ENCODE assay signal across 10 mouse cellular contexts in genomic region chr3:109368383-109369289, GRCm38 (mm10). TPM values are rescaled to one million over a fixed set of nuclear protein-coding genes. Genes with fewer than 3 reads are reported as not detected.
DNase-seq lines count a peak whose midpoint lies in the region; ATAC-seq and TF ChIP-seq lines count a peak whose summit lies in the region.
"Had no signal": no experiment of that assay in that cellular context is flagged by ENCODE, and none has a peak within 500 bp of the region (broad histone marks: within the 10 kb centered on the region; RNA-seq: fewer than 3 reads in every experiment).

No protein-coding gene starts in this region.

- peak overlapping the region; percentile 50; the same call in 1 of the 2 replicates for H3K27ac ChIP-seq in heart, embryonic 10.5 days
- no peak overlapping the region for H3K27ac ChIP-seq in heart, adult 2 months
- H3K27ac ChIP-seq: neural tube, embryonic 15.5 days had no signal

- H3K79me2 ChIP-seq in heart, adult 2 months (replicated peaks; ENCODE audit: control insufficient read depth, insufficient read depth, low read length) = no peaks in the 10 kb centered on the region

- H3K9ac ChIP-seq in heart, adult 2 months (ENCODE audit: low read depth, low read length) = no peak overlapping the region
- H3K9ac ChIP-seq: liver, postnatal 0 days; neural tube, embryonic 15.5 days had no signal

- no peak for TF ChIP-seq CTCF in heart, adult 2 months (IDR thresholded peaks at IDR 0.05)

- H3K4me3 ChIP-seq in heart, embryonic 10.5 days = no peak overlapping the region
- no peak overlapping the region for H3K4me3 ChIP-seq in heart, adult 2 months
- H3K4me3 ChIP-seq: neural tube, embryonic 15.5 days had no signal

- no peak for TF ChIP-seq POLR2A in heart, adult 2 months (IDR thresholded peaks at IDR 0.05; ENCODE audit: insufficient read depth, low read depth, low read length)

- H3K27me3 ChIP-seq in heart, embryonic 10.5 days (ENCODE audit: insufficient read depth, poor library complexity, severe bottlenecking) = no peaks in the 10 kb centered on the region
- no peaks in the 10 kb centered on the region for H3K27me3 ChIP-seq in heart, adult 2 months (ENCODE audit: control insufficient read depth, insufficient read depth, low read length)
- H3K27me3 ChIP-seq: neural tube, embryonic 15.5 days had no signal

- H3K4me1 ChIP-seq in heart, embryonic 10.5 days = peaks cover 22% of the 10 kb centered on the region
- H3K4me1 ChIP-seq in heart, adult 2 months (ENCODE audit: control insufficient read depth, insufficient read depth, low read length) = peaks cover 3% of the 10 kb centered on the region

- no peak for DNase-seq in heart, embryonic 10.5 days (ENCODE audit: low spot score)
- no peak for DNase-seq in heart, adult 2 months
- DNase-seq in urinary bladder, postnatal 14 days (ENCODE audit: low spot score) = peak; percentile 6
- DNase-seq in urinary bladder, postnatal 10 days (ENCODE audit: low spot score) = no peak
- DNase-seq in left cerebral cortex, postnatal 25 days (ENCODE audit: low spot score in 2 of 2) = peak; percentile 19 to 49
- peak; percentile 34 for DNase-seq in telencephalon, adult 2 months (ENCODE audit: low read depth, low spot score)
- DNase-seq in adrenal gland, adult 8-10 months = no peak
- DNase-seq: liver, postnatal 0 days had no signal

- 55% methylated on average over 9 of the region's 9 CpGs for WGBS in heart, embryonic 10.5 days
- 54% methylated on average over 9 of the region's 9 CpGs for WGBS in heart, adult 2 months

- H3K36me3 ChIP-seq in heart, embryonic 10.5 days = no peaks in the 10 kb centered on the region
- H3K36me3 ChIP-seq in heart, adult 2 months (ENCODE audit: control insufficient read depth, insufficient read depth, low read length) = peaks cover 2% of the 10 kb centered on the region; the same call in 1 of the 2 replicates
- H3K36me3 ChIP-seq: neural tube, embryonic 15.5 days had no signal

- intact Hi-C loops in heart, adult 2 months (cut with DNase I) = no loop called here
- intact Hi-C loops in left cerebral cortex, postnatal 25 days (cut with DNase I) = no loop called here

- no peak for ATAC-seq in CD4-positive, CD25-positive, alpha-beta regulatory T cell, adult 4 months
- ATAC-seq: liver, postnatal 0 days had no signal

- no peaks in the 10 kb centered on the region for H3K9me3 ChIP-seq in heart, embryonic 10.5 days
- H3K9me3 ChIP-seq: neural tube, embryonic 15.5 days had no signal

- no peak for TF ChIP-seq EP300 in heart, adult 2 months (IDR thresholded peaks at IDR 0.05; ENCODE audit: insufficient read depth, low read depth, low read length)

RNA-seq across cellular contexts. Expression of gene Vav3, which starts 28.2 kb away (rescaled TPM):
- 9.3 and 9.4 TPM in 2 replicates for polyA plus RNA-seq in heart, embryonic 10.5 days (2016; fragmentation: Nextera tagmentation; extraction: Ambion mirVana)
- 1 to 10 TPM; 4.4 to 5.0 TPM for total RNA-seq in heart, adult 2 months (2021)
- polyA plus RNA-seq in heart, adult 2 months (2012; rRNA removed) = 1.7 and 3.5 TPM in 2 replicates
- total RNA-seq in left cerebral cortex, postnatal 25 days (2021) = 1 to 10 TPM; 6.6 to 6.7 TPM
- polyA plus RNA-seq in CD4-positive, CD25-positive, alpha-beta regulatory T cell, adult 4 months (2017; shearing (Covaris generic)) = 10 to 100 TPM; 10.1 to 13.1 TPM
- 1 to 10 TPM; 3.3 to 5.0 (median 4.1) TPM for total RNA-seq in adrenal gland, adult 8-10 months (2022)

Comparison
In these comparisons a context has a peak if more than half of its experiments do, and no peak if none do; other contexts are left out.
1. DNase-seq: peak in urinary bladder, postnatal 14 days (single experiment), left cerebral cortex, postnatal 25 days (2 of 2) and telencephalon, adult 2 months (single experiment); none in heart, embryonic 10.5 days (single experiment), heart, adult 2 months (0 of 2), urinary bladder, postnatal 10 days (single experiment) and adrenal gland, adult 8-10 months (single experiment).